Mouse (Mus musculus) adrenal gland (tissue): ENCODE data around the gene Ptgfrn.

ENCODE experiments used
- intact Hi-C: fragments of 180-260 bp; cut with DNase I; formaldehyde crosslinking; loops from one replicate; pipeline ENCODE4 v1.15.1; 2025

Gene Ptgfrn

DNA sequence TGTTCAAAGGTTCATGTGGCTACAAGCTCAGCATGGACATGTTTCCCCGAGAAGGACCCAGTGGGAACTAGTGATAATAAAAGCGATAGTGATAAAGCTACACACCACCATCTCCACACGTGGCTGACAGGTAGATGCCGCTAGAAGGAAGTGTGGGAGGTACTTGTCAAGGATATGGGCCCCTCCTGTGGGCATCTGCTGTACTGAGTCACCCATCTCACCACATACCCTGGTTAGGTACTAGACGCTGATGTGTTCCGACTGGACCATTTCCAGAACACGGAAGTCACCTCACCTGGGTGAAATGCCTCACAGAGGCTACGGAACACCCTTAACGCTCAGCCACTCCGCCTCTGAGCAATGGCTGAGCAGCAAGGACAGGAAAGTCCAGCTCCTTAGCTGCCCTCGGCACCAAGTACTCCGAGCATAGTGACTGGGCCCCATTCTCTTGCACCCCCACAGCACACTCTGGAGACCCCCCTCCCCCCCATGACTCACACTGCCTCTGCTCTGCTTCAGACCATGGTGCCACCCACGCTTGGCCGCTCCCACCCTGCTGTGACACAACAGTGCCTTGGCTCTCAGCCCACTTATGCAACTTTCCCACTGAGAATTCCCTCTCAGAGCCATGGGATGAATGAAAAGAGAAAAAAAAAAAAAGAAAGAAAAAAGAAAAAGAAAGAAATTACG lies 62.3 kb downstream of the Ptgfrn start:
- intact Hi-C loops = no loop called here

DNA sequence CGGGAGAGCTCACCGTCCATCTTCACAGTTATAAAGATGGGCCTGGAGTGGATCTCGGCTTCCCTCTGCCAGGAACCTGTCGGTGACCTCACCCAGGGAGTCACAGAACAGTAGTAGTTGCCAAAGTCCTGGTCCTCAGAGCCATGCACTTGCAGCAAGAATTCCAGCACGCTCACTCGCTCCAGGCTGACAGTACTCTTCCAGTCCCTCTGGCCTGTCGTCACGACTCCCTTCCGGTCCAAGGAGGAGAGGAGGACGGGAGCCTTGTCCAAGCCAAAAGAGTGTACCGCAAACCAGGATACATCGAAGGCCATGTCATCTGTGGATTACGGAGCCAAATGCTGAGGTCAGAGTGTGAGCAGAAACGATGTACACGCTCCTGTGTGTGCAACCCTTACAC lies 64.6 kb downstream of the Ptgfrn start:
- intact Hi-C loops = no loop called here

DNA sequence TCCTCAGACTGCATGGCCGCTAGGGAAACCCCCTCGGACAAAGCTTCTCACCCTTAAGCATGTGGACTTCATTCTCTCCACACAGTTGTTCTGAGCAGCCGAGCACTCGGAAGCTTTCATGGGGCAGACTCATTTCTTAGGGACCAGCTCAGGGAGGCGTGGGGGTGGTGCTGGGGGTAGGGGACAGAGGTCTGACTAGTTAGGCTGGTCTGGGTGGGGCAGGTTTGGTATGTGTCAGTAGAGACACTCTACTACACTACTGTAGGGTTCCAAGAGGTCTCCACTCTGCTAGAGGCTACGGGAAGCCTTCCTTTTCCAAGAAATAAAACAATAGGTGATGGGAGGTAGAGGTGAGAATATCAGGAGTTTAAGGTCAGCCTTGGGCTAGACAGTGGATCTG lies 65.4 kb downstream of the Ptgfrn start:
- intact Hi-C loops = no loop called here

DNA sequence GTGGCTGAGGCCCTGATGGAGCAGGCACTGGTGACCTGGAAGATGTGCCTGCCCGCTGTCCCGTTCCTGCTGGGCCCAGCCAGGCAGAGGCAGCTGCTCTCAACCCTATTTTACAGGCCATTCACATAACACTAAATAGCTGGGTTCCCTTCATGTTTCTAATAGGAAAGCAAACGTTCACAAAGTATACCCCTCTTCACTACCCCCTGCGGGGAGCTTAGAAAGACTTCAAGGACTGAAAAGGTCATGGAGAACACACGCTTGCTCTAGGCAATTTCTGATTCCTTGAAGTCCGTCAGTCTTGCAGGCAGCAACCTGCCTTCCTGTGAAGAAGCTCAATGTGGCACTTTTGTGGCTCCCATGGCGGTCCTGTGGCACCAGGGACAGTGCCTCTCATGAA lies 68.1 kb downstream of the Ptgfrn start:
- intact Hi-C loops = no loop called here

DNA sequence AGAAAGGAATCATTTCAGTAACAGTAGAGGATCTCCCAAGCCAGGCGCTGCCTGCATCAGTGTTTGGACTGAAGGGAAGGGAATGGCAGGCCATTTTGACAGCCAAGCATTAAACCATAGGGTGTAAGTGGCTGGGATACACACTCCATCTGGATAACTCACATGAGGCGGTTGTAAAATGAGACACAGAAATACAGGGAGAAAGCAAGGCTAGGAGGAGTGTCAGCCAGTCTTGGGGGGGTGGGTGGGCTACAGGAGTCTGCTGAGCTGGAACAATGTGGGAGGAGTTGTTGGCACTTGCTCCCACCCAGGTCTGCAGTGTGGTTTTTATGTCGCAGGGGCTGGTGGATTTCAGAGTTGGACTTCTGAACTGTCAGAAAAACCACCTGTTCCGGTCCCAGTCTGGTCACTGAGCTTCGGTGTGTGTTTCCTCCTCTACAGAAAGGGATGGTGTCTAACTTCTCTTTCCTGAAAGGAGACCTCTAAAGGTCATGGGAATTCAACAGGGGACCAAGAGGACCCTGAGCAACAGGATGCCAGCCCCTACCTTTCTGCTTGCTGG lies 72.0 kb downstream of the Ptgfrn start:
- intact Hi-C loops = no loop called here

DNA sequence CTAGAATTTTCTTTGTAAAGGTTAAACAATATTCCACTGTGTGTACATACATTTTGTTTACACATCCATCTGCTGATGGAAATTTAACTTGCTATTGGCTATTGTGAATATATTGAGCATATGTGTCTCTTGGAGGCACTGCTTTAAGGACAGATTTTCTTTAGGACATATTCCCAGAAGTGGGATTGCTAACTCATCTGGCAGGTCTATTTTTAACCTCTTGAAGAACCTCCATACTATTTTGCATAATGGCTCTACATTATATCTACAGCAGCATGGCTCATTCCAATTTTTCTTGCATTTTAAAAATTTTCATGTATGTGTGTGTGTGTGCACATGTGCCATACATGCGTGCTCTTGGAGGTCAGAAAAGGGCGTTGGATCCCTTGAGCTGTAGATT lies 74.1 kb downstream of the Ptgfrn start:
- intact Hi-C loops = no loop called here

DNA sequence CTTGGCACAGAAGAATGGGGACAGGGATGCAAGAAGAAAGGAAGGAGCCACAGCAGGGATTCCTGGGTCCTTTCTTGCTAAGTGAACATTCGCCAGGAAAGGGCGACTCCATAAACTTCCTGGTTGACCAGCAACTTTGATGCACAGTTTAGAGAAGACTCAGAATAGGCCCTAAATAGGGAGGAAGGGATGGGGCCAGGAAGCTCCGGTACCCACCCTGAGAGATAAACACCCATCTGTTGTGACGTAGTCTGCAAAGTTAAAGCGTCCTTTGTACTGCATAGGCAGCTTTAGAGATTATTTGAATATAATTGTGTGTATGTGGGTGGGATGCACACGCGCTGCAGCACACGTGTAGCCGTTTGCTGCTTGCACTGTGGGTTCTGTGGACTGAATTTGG lies 75.6 kb downstream of the Ptgfrn start:
- intact Hi-C loops = no loop called here

DNA sequence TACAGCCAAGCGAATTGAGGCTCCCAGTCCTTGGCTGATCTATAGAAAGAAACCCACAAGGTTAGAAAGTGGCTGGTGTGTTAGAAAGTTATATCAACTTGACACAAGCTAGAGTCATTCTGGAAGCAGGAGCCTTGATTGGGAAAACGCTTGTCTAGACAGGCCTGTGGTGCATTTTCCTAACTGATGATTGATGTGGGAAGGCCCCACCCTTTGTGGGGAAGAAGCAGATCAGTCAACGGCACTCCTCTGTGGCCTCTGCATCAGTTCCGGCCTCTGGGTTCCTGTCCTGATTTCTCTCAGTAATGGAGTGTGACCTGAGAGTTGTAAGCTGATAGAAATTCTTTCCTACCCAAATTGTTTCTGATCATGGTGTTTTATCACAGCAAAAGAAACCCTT lies 76.4 kb downstream of the Ptgfrn start:
- intact Hi-C loops = no loop called here

DNA sequence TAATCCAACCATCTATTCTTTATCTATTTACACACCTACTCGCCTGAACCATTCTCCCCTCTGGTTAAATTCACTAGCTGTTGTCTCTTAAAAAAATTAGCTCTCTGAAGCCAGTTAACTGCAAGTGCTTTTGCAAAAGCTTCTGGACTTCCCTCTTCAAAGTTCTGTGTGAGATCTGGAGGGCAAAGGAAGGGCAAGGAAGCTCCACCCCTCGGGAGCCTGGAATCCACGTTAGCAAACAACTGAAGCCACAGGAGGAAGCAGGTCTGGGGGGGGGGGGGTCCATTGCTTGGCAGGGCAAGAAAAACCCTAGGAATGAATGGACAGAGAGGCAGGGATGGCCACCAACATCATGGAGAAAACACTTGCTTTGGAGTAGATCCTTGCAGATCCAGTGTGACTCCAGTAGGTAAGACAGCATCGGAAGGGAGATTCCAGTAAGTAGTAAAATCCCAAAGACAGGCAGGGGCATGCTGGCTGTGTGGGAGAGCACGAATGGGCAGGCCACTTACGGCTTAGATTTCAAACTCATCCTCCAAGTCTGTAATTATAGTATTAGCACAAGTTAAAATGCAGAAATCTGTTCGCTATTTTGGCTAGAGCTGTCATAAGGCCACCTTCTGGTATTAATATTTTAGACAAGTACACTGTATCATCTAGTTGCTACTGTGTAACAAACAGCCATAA lies 78.5 kb downstream of the Ptgfrn start:
- intact Hi-C loops = no loop called here

DNA sequence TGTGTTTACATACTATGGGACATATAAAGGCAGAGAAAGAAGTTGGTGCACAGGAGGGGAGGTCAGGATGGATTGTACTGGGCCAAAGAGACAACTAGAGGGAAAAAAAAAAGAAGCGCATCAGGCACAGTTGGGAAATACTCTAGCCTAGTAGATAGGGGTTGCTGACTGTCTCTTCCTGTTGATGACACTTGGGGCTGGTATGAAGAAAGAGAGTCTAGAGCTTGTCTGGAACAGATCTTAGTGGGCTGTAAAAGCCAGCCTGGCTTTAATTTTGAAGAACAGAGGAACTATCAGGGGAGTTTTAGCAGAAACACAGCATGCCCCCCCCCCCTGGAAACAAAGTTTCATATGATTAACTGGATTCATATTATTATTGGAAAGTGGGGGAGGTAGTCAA lies 79.4 kb downstream of the Ptgfrn start:
- intact Hi-C loops = no loop called here

DNA sequence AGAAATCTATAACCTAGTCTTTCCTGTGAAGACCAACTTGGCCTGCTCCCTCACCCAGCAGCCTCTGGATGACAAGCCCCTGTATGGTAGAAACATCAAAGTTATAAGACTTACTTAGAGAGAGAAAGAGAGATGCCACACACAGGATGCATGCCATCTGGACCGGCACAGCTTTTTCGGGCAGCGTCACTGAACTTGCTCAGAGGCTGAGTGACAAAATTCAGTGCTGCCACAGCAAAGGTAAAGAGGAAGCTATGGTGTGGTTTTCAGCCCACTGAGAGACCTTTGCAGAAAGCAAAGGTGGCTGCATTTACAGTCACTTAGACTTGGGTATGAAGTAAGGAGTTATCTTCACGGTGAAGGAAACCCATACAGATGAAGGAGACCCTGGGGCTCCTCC lies 80.7 kb downstream of the Ptgfrn start, which contains the start of gene Cd101:
TSS of gene Cd101 (minus strand) at position 218 of the 400 bp plus-strand sequence.
- intact Hi-C loops = no loop called here

DNA sequence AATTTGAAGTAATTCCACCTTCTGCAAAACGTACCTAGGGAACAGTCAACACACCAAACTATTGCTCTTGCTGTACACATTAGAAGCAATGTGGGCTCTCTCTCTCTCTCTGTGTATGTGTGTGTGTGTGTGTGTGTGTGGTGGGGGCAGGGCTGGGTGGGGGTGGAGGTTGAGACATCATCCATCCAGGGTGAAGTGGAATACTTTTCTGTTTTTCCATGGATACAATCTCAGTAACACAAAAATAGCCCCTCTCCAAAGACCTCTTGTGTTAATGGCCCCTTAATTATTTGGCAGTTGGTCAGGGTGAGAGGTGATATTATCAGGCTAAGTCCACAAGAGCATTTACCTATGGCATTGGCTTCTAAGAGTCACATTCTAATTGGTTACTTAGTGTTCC lies 83.3 kb downstream of the Ptgfrn start:
- intact Hi-C loops = no loop called here

DNA sequence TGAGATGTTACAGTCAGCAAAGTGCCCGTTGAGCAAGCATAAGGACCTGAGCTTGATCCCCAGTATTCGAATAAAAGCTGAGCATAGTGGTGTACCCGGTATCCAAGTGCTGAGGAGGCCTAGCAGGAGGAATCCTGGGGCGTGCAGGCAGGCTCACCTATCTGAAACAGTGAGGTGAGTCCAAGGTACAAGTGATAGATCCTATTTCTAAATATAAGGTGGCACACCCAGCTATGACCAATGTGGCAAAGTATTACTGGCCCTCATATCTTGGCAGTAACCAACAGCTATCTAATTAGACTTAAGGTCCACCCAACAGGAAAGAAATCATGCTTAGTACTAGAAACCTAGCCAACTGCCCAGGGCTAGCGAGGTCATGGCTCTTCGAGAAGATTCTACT lies 87.1 kb downstream of the Ptgfrn start:
- intact Hi-C loops = no loop called here

DNA sequence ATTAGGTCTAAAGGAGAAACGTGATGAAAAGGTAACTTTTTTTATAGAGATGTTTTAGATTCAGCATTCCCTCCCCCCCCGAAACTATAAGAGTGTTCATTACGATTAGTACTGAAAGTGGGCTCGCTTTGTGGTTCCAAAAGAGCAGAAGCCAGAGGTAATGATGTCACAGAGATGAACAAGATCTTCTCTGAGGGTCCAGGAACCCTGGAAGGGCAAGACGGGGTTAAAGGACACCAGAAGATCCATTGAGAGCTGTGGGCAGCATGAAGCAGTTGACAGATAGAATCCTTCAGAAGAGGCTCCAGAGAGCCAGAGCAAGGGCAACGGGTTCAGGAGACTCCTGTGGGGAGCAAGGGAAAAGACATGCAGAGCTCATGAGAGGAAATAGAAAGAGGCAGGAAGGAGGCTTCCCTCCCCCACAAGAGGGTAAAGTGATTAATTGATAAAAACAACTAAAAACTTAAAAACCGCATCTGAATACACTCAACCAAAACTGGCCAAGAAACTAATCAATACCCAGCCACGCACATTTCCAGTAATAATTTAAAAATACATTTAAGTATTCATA lies 88.5 kb downstream of the Ptgfrn start:
- intact Hi-C loops = no loop called here

DNA sequence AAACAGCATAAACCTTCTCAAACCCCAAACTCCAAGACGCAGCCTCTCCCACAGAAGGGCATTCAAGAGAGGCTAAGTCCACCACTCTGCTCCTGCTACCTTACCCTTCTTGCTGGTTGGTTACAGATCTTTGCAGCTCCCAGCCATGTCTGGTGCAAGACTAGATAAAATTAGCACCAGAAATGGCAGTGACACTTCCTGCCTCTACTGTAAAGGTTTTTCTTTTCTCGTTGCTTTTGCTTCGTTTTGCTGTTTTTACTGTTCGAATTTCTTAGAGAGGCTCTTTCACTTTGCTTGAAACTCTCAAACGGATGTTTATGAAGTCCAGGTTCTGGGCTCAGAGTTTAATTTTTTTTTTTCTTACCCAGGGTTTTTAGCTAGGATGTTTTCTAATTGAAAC lies 89.0 kb downstream of the Ptgfrn start:
- intact Hi-C loops = no loop called here

DNA sequence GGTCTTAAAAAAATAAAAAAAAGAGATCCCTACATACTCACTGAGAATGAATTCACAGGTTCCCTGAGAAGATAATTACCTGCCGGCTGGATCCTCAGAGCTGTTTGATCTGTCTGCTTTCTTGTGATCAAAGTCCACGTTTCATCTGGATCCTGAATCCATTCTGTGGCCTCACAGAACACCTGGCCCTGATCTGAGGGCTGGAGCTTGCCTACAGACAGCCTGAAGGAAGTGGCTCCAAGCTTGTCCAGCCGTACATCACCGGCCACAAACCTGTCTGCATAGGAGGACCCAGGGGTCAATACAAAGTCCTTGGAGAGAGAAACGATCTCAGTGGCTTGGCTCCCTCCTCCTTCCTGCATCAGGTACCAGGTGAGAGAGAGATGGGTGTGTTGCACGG lies 91.6 kb downstream of the Ptgfrn start:
- intact Hi-C loops = no loop called here

DNA sequence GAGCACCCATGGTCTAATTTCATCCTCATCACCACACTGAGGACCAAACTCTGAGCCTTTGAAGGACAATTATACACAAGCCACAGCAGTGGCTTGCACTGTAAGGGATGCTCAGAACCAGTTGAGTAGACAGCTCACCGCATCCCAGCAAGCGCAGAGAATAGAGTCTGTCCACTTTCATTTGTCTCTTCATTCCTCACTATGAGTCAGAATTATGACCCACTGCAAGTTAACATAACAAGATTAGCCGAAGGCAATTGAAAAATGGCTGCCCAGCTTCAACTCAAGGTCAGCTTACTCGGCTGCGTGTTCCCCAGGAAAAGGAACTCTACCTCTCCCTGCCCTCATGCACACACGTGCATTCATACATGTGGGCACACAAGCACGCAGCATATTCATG lies 94.0 kb downstream of the Ptgfrn start:
- intact Hi-C loops = no loop called here

DNA sequence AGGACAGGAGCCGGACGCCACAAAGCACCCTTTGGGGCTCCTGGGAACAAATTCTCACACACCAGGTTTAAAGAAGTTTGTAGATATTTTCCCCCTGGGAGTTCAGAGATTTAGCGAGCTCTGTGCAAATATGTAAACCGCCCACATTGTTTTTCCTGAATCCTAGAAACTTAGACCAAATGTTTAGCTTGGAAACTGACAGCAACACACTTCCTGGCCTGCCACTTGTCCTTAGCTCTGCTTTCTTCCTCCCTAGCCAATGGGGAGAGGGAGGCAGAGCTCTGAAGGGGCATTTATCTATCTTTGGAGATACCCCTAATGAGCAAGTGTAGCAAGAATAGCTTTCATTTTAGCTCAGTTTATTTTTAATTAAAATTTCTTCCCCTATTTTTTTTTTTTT lies 94.8 kb downstream of the Ptgfrn start:
- intact Hi-C loops = no loop called here

DNA sequence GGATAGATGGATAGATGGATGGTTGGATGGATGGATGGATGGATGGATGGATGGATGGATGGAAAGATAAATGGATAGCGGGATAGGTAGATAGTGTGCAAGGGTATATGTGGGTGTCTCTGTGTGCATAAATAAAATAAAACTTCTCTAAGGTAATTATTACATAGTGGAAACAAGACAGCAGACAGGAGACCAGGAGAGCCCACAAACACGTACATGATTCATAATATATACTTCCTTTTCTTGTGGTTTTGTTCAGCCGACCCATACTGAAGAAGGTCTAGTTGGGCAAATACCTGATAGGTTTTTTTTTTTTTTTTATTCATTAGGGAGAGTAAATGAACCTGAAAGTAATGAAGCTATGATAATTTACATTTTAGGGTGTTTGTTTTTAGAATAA lies 96.5 kb downstream of the Ptgfrn start:
- intact Hi-C loops = no loop called here

DNA sequence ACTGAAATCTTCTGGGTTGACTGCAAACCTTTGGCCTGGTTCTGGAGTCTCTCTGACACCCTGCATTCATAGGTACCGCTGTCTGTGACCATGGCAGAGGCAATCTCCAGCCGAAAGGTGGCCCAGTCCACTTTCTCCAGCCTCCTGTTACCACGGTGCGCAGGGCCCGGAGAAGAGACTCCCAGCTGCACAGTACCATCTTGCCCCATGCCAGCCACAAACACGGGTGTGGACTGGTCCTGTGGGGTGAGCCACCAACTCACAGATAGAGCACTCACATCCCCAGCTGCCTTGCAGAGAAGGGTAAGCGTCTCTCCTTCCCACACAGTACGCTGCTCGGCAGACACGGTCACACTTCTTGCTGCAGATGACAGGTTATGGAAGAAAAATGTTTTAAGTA lies 97.1 kb downstream of the Ptgfrn start:
- intact Hi-C loops = no loop called here

DNA sequence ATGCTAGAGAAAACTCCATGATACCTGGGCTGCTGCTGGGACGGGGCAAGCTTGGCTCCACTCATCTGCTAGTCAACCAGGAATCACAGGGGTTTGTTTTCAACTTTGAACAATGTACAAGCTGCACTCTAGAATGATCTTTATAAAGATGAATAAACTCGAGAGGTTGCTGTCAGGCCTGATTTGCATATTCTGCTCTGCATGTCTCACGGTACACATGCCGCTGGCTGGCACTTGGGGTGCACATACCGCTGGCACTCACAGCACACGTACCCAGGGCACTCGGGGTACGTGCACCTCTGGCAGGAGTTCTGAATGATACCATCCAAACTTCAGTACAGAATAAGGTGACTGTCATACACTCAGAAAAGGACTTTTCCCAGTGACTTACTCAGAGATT lies 97.5 kb downstream of the Ptgfrn start:
- intact Hi-C loops = no loop called here

DNA sequence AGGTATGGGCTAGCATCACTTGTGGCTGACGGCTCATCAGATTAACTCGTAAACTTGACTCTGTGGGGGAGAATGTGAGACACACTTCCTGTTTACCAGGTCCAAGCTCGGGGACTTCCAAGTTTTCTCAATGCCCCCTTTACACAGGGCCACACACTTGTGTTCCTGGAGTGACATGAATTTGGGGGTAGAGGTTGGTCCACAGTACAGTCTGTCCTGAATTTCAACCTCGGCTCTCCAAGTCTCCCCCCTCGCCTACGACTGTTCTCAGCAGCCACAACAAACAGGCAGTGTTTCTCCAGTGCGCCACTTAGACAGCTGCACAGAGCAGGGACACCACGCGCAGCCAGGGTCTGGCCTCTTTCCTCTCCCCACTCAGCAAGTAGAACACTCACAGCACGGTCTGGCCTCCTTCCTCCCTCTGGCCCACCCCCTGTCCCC lies 97.9 kb downstream of the Ptgfrn start:
- intact Hi-C loops = no loop called here

DNA sequence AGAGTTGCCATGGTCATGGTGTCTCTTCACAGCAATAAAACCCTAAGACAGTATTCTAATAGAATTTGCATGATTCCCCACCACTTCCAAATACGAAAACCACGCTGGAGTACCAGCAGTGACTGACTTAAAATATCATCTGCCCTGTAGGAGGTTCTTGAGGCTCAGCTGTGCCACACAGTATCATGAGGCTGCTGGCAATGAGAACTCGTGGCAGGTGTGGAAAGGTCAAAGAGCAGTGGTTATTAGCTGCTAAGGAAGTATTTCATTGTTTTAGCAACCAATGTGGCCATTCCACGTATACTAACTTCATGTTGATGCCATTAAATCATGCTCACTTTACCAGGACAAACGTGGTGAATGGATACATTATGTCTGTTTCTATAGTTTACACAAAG lies 98.9 kb downstream of the Ptgfrn start:
- intact Hi-C loops = no loop called here
